Mouse (Mus musculus) frontal cortex, postnatal 14 days (tissue): ENCODE results near the gene Igf1r.

Source experiments
- DNase-seq, 2 experiments: peaks; one replicate each; pipeline ENCODE4 v3.0.0; 2022; ENCODE audit warnings: low spot score in 2 of 2

Gene Igf1r

DNA sequence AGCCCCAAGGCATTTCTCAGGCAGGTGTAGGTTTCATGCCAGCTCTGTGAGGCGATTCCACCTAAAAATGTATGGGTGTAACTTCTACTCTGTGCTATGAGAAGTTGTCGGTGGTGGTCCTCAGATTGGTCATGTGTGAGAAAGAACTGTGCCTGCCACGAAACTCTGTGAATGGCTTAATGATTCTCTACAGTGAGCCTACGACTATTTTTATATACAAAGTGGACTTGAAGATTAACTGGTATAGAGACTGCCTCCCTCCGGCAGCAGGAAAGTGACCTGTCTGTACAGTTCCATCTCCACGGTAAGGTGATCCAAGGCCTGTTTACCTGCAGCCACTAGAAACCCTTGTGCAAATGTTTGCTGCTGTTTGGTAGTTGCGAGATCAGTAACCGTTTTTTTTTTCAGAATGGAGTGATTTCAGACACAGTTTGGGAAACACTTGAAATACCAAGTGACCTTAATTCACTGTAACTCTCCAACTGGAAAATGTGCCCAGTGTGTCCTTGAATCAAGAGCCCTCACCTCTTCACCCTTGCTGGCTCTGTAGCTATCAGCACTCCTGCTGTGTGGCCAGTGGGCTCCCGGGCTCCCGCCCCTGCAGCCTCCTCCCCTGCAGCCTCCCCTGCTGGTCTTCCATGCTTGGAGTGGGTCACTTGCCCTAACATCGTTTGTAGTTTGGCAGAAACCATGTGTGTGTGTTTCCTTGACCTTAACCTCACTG, 127.7 kb downstream of the Igf1r start:
- no peak for DNase-seq

DNA sequence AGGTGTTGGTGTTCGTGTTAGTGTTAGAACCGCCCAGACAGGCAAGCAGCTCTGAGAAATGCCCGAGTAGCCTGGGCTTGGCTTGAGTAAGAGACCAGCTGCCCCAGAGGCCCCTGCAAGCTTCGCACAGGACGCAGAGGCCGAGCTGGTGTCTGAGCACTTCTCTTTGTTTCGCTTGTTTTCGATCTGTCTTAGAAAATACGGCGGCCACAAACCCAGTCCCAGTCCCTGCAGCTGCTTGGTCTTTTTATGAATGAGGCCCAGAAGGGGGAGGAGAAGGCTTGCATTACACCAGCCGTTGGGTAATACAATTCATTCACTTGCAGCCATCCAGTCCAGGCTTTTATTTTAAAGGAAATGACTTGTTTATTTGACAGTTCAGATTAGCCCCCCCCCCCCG, 132.7 kb downstream of the Igf1r start:
- DNase-seq: peak; percentile 30 to 51

DNA sequence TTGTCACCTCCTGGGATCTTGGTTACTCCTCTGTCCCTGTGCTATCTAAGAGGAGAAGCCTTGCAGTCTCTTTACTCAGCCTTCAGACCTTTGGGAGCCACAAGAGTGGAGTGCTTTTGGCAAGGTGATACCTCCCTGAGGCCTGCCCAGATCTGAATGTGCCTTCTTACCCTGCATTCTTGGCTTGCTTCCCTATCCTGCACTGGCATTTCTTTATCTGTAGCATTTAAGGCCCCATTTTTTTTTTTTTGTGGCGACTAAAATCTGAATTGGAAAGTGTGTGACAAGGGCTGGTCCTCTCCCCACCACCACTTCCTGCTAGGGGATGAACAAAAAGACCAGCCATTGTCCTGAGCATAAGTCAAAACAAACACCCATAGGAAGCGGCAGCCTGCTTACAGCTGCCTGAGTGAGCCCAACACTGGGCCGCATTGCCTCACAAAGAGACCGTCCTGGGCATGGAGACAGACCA, 133.3 kb downstream of the Igf1r start:
- no peak for DNase-seq

DNA sequence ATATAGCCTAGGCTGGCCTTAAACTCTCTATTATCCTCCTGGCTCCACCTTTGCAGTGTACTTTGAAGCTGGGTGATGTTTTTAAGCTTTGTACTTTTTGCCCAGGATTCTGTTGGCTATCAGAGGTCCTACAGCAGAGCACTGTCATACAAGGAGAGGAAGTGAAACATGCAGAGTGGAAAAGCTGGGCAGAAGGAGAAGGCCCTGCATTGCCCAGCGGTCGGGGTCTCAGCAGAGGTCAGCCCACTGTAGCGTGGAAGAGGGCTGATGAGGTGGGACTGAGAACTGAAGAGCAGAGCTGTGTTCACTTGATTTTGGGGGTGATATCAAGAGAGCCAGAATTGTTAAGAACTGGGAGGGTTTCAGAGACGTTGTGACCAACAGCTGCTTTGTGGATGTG, 134.9 kb downstream of the Igf1r start:
- no peak for DNase-seq

DNA sequence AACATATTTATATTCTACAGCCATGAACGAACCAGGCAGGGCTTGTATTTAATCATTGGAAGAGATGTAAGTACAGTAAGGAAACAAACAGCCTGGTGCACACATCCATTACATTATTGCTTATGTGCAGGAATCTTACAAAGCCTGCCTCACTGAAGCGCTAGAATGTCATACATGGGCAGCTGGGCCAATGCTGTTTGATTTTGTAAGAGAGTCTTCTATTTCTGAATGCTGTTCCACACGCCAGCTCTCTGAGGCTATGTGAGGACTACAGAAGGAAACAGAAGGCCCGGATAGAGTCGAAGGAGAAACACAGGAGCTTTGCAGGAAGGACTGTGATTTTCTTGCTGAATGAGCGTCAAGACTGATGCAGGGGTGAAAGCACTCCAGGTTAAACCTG, 136.2 kb downstream of the Igf1r start:
- peak; percentile 38 to 50 for DNase-seq

DNA sequence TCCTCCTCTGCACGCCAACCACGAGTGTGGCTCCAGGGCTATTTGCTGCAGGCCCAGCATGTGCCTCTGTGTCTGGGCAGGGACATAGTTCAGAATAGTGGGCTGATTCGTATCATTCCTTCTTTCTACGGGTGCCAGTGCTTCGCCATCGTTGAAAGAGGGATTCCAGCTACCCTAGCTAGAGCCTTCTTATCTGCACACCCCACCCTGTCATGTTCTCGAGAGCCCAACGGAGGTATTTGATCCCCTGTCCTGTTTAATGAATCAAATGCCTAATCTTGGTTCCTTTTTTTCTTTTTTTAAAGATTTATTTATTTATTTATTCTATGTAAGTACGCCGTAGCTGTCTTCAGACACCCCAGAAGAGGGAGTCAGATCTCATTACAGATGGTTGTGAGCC, 137.1 kb downstream of the Igf1r start:
- no peak for DNase-seq

DNA sequence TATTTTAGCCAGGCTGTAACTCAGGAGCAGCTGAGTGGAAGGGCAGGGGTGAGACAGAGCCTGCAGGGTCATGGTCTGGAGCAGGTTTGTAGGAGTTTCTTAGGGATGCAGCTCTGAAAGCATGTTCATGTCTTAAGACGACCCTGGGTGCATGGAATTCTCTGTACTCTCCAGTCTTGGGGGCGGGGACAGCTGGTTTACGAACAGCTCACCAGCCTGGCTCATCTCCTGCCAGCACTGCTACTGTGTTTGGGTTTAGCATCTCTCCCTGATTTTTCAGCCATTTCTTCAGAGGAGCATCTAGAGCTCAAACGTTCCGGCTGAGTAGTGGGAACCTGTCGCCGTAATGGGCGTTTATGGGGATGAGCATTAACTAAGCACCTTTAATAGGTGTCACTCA, 137.9 kb downstream of the Igf1r start:
- DNase-seq: no peak

DNA sequence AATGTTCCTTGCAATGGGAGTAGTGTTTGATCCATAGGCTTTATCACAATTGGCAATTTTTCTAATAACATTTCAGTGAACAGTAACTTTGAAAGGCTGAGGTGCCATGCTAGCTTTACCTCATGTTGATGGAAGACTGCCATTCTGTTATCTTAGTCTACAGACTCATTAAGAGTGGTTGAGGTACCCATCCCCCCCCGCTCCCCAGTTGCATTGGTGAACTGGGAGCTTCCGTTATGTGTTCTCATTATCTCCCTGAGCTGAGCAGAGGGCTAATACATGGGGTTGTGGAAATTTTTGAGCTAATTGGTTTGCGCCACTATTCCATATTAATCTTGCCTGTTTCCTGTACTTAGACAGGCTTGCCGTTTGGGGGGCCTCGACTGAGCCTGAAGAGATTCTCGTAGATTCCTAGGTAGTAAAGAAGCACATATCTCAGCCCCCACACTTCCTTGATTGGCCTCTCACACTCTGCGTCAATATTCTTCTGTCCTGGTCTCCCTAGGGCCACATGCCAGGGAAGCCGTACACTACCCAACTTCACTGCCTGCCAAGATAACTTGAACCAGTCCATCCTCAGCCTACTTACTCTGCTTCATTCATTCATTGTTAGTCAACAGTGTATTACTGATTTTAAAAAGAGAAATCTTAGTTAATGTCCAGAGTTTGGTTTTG, 139.8 kb downstream of the Igf1r start:
- no peak for DNase-seq

DNA sequence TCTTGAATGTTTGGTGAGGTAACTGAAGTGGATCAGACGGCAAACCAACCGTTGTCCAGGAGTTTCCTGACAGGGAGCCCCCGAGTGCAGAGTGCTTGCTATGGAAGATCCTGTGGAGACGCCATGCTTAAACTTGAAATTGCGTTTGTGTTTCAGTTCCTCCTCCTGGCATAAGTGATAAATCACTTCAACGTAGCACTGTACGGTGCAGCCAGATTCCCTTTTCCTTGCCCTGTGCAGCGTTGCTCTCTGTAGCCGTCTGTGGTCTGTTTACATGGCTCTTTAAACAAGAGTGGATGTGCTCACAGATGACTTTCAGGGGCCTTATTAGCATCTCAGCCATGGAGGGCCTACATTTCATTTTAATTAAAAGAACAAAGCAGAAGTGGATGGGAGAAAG, 141.2 kb downstream of the Igf1r start:
- no peak for DNase-seq

DNA sequence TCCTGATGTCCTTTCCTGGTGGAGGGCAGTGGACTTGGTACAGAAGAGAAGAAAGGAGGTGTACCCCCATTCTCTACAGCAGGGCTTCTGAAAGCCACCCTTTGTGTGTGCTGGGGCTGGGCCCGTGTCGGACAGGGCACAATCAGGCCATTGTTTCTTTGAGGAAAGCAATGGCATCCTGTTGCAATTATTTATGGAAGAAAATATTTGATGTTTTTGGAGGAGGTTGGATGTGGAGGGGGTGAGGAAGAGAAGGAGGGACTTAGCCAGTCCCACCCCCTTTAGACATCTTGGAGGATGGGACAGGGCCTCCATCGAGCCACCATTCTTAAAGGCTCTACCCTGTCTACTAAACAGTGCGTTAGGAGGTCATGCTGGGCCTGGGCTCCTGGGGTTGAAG, 142.9 kb downstream of the Igf1r start:
- no peak for DNase-seq

DNA sequence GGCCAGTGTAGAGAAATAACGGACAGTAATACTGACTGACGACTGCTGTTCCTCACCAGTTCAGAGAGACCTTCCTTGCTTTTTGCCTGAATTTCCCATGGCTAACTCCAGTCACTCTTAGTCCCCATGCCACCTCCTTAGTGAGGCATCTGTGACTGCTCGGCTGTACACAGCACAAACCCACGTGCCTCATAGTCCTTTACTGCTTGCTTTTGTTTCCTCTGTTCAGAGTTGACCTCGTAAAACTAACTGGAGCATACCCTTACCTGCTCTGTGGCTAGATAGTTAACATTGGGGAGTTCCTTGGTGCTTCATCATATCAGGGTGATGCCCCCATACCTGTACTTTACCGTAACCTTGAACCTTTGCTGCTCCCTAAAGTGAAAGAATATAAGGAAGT, 143.8 kb downstream of the Igf1r start:
- DNase-seq: no peak

DNA sequence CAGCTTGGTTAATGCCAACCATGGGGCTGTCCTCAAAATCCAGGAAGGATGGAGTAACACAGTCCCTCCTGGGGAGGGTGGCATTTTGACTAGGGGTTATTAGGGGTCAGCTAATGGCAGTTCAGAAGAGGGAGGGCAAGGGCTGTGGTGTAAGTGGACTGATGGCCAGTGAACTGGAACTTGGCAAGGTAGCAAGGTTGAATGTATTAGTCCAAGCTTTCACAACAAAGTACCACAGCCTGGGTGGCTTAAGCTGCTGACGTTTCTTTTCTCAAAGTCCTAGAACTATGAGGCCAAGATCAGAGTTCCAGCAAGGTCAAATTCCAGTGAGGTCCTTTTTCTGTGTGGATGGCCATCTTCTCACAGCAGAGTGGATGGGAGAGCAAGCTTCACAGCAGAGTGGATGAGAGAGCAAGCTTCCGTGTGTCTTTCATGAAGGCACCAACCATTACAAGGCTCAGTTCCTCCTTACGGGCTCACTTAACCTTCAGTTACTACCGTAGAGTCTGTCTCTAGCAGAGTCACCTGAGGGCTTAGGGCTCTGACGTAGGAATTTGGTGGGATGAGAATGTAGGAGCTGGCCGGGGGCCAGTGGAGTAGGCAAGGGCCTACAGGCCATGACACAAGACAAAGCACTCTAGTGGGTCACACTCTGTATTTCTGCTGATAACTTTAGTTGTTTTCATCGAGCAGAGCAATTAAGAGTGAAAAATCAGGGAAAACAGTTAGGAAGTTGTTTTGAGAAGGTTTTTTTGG, 144.6 kb downstream of the Igf1r start:
- DNase-seq: no peak

DNA sequence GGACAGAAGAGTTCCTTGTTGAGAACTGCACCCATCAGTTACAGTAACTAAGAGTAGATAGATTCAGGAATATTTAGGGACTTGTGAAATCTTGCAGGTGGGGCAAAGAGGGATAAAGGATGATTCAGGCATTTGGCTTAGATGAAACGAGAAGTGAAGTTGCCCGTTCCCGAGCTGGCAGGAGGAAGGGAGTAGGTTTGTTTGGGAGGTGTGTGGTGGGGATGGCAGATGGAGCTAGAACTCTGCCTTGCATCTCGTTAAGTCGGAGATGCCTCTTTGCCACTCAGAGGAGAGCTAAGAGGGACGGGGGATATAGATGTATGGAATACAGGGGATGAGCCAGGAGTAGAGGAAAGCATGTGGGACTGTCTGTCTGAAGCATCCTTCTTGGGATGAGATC, 145.5 kb downstream of the Igf1r start:
- DNase-seq: peak in 1 of 2 experiments; percentile 27

DNA sequence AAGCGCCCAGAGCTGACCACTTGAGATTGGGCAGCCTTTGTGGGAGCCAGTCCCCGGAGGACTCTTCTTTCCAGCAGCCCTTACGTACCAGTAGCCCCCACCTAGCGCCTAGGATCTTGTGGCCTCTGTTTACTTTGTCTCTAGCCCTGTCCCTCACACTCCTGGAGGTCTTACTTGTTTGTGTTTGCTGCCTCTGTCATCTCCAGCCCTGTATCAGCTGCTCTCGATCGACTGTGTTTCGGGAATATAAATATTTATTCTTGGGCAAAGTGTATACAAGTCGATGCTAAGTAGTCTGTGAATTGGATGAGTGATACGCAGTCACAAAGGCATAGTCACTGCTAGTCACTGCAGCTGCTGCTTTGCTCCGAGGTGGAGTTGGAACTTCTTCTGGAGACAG, 147.8 kb downstream of the Igf1r start:
- DNase-seq: no peak

DNA sequence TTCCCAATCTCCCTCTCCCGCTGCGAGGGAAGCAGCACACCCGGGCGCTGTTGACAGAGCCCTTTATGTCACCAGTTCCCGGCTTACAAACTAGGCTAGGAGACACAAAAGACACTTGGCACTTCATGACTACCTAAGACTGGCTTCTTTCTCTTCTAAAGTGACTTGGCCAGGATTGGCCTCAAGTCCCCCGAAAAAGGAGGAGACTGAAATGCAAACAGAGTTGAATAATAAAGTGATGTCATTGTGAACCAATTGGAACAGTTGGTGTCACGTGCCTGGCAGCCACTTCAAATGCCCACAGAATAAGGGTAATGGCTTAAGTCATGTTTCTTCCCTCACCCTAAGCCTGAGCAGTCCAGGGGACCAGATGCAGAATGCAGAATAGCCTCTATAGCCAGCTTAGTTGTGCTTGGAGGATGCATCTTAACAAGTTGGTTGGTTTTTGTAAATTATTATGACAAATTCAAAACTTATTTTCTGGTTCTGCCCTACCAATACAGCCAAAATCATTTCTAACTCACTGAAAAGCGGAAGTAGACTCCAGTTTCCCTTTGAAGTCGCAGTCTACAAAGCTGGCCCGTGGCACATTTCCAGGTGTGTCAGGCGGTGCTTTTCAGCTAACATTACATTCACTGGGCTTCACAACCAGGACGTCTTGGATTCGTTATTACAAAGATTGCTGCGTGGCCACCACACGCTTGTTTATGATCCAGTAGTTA, 150.0 kb downstream of the Igf1r start:
- DNase-seq: peak in 1 of 2 experiments; percentile 45

DNA sequence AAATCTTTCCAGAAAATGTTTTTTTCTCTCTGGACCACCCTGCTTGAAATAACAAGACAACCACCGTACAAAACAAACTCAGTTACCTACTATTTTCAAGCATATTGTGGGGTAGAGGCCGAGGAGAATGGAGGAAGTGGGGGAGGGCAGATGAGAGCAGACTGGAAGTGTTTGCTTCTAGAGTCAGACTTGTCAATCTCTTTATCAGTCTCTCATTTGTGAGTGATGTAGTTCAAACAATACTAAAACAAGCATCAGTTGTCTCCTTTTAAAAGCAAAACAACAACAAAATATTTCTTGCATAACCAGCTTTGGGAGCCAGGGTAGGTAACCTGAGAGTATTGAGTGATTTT, 150.5 kb downstream of the Igf1r start:
- DNase-seq: no peak

DNA sequence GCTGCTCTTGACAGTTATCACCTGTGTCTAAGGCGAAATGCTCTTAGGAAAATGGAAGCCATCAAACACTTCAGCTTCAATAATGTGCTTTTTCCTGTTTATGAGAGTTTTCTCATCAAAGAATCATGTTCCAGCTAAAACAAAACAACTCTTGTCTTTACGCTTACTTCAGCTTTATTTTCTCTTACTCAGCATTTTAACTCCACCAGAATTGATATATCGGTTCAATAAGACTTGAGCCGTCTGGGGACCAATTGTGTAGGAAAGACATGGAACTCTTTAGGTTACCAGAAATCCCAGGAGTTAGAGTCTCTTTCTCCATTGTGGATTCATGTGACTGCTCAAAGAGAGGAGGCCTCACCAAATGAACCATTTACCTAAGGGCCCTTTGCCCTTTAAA, 158.9 kb downstream of the Igf1r start:
- DNase-seq: no peak

DNA sequence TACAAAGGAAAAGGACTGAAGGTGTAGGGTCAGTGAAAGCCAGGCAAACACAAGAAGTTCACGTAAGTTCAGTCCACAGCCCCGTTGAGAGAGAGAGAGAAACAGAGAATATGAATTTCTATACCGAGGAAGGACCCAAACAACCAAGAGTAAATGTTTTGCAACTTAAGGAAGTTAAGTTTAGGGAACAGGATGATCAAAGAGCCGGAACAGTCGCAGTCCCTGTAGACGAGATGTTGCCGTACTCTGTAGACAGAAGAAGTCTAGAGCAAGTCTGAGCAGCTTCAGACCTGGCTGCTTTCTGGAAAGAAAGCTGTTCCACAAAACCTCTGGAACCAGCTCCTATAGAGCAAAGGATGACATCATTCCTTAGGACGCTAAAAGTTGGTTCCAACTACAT, 160.0 kb downstream of the Igf1r start:
- DNase-seq: no peak

DNA sequence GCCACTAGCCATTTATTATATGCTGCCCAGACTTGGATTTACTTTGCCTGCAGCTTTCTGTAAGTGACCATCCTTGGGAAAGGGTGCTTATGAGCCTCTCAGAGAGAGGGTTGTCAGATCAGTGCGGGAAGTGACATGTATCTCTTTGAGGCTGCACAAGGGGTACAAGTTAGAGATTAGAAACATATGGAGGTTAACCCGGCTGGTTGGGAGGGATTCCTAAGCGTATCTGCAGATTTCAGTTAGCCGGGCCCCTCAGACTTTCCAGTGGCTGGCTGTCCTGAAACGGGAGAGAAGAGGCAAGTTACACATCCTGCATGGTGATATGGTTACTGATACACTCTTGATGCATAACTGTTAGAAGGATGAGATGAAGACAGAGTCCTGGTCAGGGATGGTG, 161.7 kb downstream of the Igf1r start:
- DNase-seq: no peak

DNA sequence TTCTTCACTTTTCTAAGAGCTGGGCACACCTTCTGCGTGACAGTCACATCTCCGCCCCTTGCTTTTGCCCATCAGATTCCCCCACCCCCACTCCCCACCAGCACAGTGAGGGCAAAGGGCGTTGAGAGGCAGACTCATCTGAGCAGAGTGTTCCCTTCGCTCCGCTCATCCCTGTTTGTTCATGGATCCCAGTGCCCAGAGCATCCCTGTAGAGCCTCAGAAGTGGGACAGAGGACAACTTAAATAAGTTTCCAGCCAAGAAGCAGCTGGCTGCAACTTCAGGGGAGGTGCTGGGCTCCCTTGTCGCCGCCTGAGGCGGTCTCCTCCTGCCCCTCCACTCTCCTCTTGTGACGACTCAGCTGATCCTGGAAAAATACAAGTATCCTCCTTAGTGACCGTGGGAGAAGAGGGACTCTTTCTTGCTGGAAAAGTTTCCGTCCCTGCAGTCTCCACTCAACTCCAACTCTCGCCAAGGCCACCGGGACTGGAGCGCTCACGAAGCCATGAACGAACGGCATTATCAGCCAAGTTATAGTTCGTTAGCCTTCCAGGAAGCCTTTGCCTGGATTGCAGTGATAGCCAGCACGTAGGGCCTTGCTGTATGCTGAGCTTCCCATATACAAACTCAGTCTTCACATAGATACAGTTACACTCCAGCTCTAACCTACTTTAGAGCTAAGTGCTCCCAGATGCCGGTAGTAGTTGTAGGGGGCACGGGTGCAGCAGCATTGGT, 162.5 kb downstream of the Igf1r start:
- no peak for DNase-seq

DNA sequence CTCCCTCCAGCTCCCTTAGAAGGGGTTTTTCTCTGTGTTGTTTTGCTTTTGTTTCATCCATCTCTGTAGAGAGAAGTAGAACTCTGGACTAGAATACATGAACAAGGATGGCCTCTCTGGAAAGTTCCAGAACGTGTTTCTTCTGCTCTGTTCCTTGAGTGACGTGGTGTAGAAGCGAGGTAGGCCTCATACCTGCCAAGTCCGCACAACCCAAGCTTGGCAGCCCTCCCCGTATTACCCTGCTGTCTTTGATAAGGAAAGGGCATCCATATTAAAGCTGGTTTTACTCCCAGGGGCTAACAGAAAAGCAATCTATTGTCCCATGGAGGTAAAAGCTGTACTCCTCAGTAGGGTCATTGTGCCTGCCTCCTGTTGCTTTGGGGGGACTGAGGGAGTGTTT, 164.9 kb downstream of the Igf1r start:
- no peak for DNase-seq

DNA sequence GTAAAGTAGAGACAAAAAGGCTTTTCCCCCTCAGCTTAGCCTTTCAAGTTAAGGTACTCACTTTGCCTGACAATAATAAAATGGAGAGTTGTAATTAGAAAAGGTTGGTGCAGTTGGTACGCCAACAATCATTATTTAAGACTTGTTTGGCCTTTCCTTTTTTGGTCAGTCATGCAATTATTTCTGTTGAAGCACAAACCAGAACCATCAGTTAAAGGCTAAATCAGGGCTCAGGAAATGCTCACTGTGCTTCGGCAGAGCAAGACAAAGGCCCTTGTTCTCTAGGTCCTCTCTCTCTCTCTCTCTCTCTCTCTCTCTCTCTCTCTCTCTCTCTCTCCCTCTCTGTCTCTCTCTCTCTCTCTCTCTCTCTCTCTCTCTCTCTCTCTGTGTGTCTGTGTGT, 165.4 kb downstream of the Igf1r start:
- DNase-seq: no peak
